Mouse (Mus musculus) kidney, postnatal 0 days (tissue): ENCODE measurements around the gene Clk2. TPM values are rescaled to one million over a fixed set of nuclear protein-coding genes. Genes with fewer than 3 reads are reported as not detected.

Experiments used
- ATAC-seq: fragments of 200-750 bp; cut with Nextera tagmentation; replicated peaks from 2 replicates; pipeline ENCODE4 v1.8.0; 2017; ENCODE audit warnings: low read depth, moderate number of reproducible peaks, moderate TSS enrichment, moderate library complexity; ENCODE audit not compliant: low FRiP score
- DNase-seq: peaks from one replicate; pipeline ENCODE4 v3.0.0-alpha.2; 2016; ENCODE audit warnings: low spot score
- H3K27ac ChIP-seq: fragments of 300-500 bp; sonication (generic); 2 replicates; pipeline ENCODE4 v1.5.1; 2014; ENCODE audit warnings: mild to moderate bottlenecking
- H3K27me3 ChIP-seq: fragments of 300-500 bp; sonication (generic); 2 replicates; pipeline ENCODE4 v1.6.1; 2014; ENCODE audit warnings: low read length, mixed read lengths; ENCODE audit not compliant: insufficient read depth
- H3K36me3 ChIP-seq: fragments of 300-500 bp; sonication (generic); 2 replicates; pipeline ENCODE4 v1.6.1; 2014; ENCODE audit warnings: low read length, mixed read lengths; ENCODE audit not compliant: insufficient read depth
- H3K4me1 ChIP-seq: fragments of 300-500 bp; sonication (generic); replicated peaks from 2 replicates; pipeline ENCODE4 v1.6.1; 2014; ENCODE audit warnings: antibody characterized with exemption, low read length, mixed read lengths; ENCODE audit not compliant: insufficient read depth
- H3K4me2 ChIP-seq: fragments of 300-500 bp; sonication (generic); 2 replicates; pipeline ENCODE4 v1.6.1; 2014; ENCODE audit warnings: mild to moderate bottlenecking, low read length, moderate library complexity, mixed read lengths
- H3K4me3 ChIP-seq: fragments of 300-500 bp; sonication (generic); replicated peaks from 2 replicates; pipeline ENCODE4 v1.5.1; 2014; ENCODE audit warnings: low read depth, low read length
- H3K9ac ChIP-seq: fragments of 300-500 bp; sonication (generic); 2 replicates; pipeline ENCODE4 v1.6.1; 2014; ENCODE audit warnings: low read depth, low read length
- H3K9me3 ChIP-seq: fragments of 300-500 bp; sonication (generic); replicated peaks from 2 replicates; pipeline ENCODE4 v1.6.1; 2016; ENCODE audit warnings: low read length, inconsistent platforms, mixed read lengths
- CTCF ChIP-seq: IDR thresholded peaks from 2 replicates; pipeline ENCODE4 v1.5.1; 2016; ENCODE audit warnings: antibody characterized with exemption, low read depth, mild to moderate bottlenecking, moderate library complexity
- WGBS: fragments of 180-500 bp; shearing (Covaris S2); extraction: QIAGEN DNeasy Blood & Tissue Kit; methylation state at CpG from one replicate; pipeline ENCODE4 v1.1.7; 2014; 5-methylcytosine and 5-hydroxymethylcytosine counted together
- polyA plus RNA-seq: library from polyadenylated mRNA; unstranded; fragments of >200 nt; fragmentation: Nextera tagmentation; extraction: Ambion mirVana; gene quantifications from 2 replicates; pipeline ENCODE4 v1.2.1, GENCODE M21; 2015

The Clk2 gene
- polyA plus RNA-seq, 1 experiment from 2014 or later: 18.8 TPM

GRCm38 (mm10) chr3:89131816-89132215, 32.8 kb upstream of the Clk2 start:
- H3K4me3 ChIP-seq: 0 out of 2 replicates have a peak overlapping the region, but pooled peaks have one; percentile 15
- DNase-seq: no peak

GRCm38 (mm10) chr3:89132285-89133062, 32.1 kb upstream of the Clk2 start:
- no peak overlapping the region for H3K27ac ChIP-seq
- peak; percentile 44 for DNase-seq

More at GRCm38 (mm10) chr3:89131816-89132215, 32.8 kb upstream of the Clk2 start:
- 0 out of 2 replicates have a peak overlapping the region, but pooled peaks have one; percentile 23 for H3K9ac ChIP-seq
- ATAC-seq: no peak
- H3K4me1 ChIP-seq: 0 out of 2 replicates have a peak, but pooled peaks cover 3% of the 10 kb centered on the region
- H3K27me3 ChIP-seq: no peaks in the 10 kb centered on the region
- 42% methylated on average over 4 of the region's 4 CpGs for WGBS
- no peaks in the 10 kb centered on the region for H3K36me3 ChIP-seq
- peak overlapping the region; percentile 55 for H3K4me2 ChIP-seq
- TF ChIP-seq CTCF: no peak
- no peak overlapping the region for H3K27ac ChIP-seq
- no peaks in the 10 kb centered on the region for H3K9me3 ChIP-seq

GRCm38 (mm10) chr3:89133063-89133450, 31.5 kb upstream of the Clk2 start:
- Histone ChIP-seq H3K27me3 (no peaks in the 10 kb centered on the region), H3K9me3 (no peaks in the 10 kb centered on the region), H3K4me2 (no peak overlapping the region), H3K4me1 (0 out of 2 replicates have a peak, but pooled peaks cover 3% of the 10 kb centered on the region), H3K36me3 (no peaks in the 10 kb centered on the region), H3K4me3 (no peak overlapping the region), H3K9ac (no peak overlapping the region), H3K27ac (no peak overlapping the region)
- WGBS: 81% methylated on average over 7 of the region's 7 CpGs
- TF ChIP-seq CTCF: no peak
- DNase-seq: no peak
- no peak for ATAC-seq

More at GRCm38 (mm10) chr3:89132285-89133062, 32.1 kb upstream of the Clk2 start:
- ATAC-seq: 0 out of 2 replicates have a peak, but pooled peaks have one; percentile 30
- Histone ChIP-seq H3K9ac (0 out of 2 replicates have a peak overlapping the region, but pooled peaks have one; percentile 32), H3K9me3 (no peaks in the 10 kb centered on the region), H3K27me3 (no peaks in the 10 kb centered on the region), H3K4me1 (0 out of 2 replicates have a peak, but pooled peaks cover 3% of the 10 kb centered on the region), H3K4me3 (peak overlapping the region; percentile 15), H3K4me2 (peak overlapping the region; percentile 55), H3K36me3 (no peaks in the 10 kb centered on the region)
- peak; percentile 55 for TF ChIP-seq CTCF
- WGBS: 15% methylated on average over 28 of the region's 30 CpGs

- H3K4me2 ChIP-seq: no peak overlapping the region
- H3K36me3 ChIP-seq: no peaks in the 10 kb centered on the region
- no peaks in the 10 kb centered on the region for H3K9me3 ChIP-seq
- H3K4me3 ChIP-seq: no peak overlapping the region
- 0 out of 2 replicates have a peak, but pooled peaks cover 3% of the 10 kb centered on the region for H3K4me1 ChIP-seq
- ATAC-seq (no peak), DNase-seq (no peak)
- no peaks in the 10 kb centered on the region for H3K27me3 ChIP-seq
- H3K27ac ChIP-seq: no peak overlapping the region
- 83% methylated on average over 1 of the region's 1 CpGs for WGBS
- no peak for TF ChIP-seq CTCF
- H3K9ac ChIP-seq: no peak overlapping the region
Measured at GRCm38 (mm10) chr3:89133752-89134151, 30.8 kb upstream of the Clk2 start.

- no peak within 1 kb of the TSS for H3K9ac ChIP-seq
- WGBS: 68% methylated on average over 3 of the region's 3 CpGs
- ATAC-seq (no peak), DNase-seq (no peak)
- H3K4me1 ChIP-seq: 0 out of 2 replicates have a peak, but pooled peaks cover 3% of the 10 kb centered on the region
- peak within 1 kb of the TSS; percentile 27; the same call in 1 of the 2 replicates for H3K4me2 ChIP-seq
- H3K4me3 ChIP-seq: no peak within 1 kb of the TSS
- no peaks in the 10 kb centered on the region for H3K9me3 ChIP-seq
- TF ChIP-seq CTCF: no peak
- no peaks in the 10 kb centered on the region for H3K27me3 ChIP-seq
- no peaks in the 10 kb centered on the region for H3K36me3 ChIP-seq
- peak within 1 kb of the TSS; percentile 50 for H3K27ac ChIP-seq
Measured at GRCm38 (mm10) chr3:89135958-89136357, 28.6 kb upstream of the Clk2 start, which contains the start of gene Pklr. TSS of gene Pklr (plus strand) at chr3:89136142.

- ATAC-seq (peak; percentile 88), DNase-seq (peak; percentile 46)
- H3K27ac ChIP-seq: peak overlapping the region; percentile 50
- 0 out of 2 replicates have a peak, but pooled peaks cover 3% of the 10 kb centered on the region for H3K4me1 ChIP-seq
- no peaks in the 10 kb centered on the region for H3K36me3 ChIP-seq
- H3K9ac ChIP-seq: no peak overlapping the region
- H3K9me3 ChIP-seq: no peaks in the 10 kb centered on the region
- H3K4me3 ChIP-seq: no peak overlapping the region
- WGBS: 31% methylated on average over 9 of the region's 9 CpGs
- H3K4me2 ChIP-seq: peak overlapping the region; percentile 27; the same call in 1 of the 2 replicates
- peak; percentile 57 for TF ChIP-seq CTCF
- H3K27me3 ChIP-seq: no peaks in the 10 kb centered on the region
Measured at GRCm38 (mm10) chr3:89136365-89136764, 28.2 kb upstream of the Clk2 start.
